Mouse (Mus musculus) testis, postnatal 14 days (tissue): Measurements from ENCODE around the gene Adgra3.

ENCODE experiments used
- DNase-seq: peaks from one replicate; pipeline ENCODE4 v3.0.0; 2021; ENCODE audit warnings: low spot score

Adgra3 gene

GRCm38 (mm10) chr5:50058421-50059286 lies at the start of gene Adgra3:
Gene Adgra3 (minus strand): TSS chr5:50059006.
- peak; percentile 86 for DNase-seq

GRCm38 (mm10) chr5:50083441-50083840 lies 24.6 kb upstream of the Adgra3 start:
- DNase-seq: no peak

DNA sequence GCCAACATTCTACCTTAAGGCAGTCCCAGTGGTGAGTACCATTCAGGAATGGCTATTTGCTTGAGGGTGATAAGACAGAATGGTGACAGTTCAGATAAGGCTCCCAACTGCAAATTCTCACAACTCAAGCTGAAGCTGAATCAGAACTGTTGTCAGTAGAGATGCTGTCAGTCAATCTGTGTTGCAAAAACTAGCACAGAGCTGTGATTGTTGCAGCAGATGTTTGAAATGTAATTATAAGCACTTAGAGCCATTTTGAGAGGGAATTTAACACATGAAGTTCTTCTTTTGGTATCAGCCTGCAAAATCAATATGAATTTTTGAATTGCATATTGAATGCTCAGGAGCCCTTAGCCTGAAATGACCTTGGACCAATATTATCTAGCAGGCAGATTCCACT lies 15.4 kb upstream of the Adgra3 start:
- no peak for DNase-seq

DNA sequence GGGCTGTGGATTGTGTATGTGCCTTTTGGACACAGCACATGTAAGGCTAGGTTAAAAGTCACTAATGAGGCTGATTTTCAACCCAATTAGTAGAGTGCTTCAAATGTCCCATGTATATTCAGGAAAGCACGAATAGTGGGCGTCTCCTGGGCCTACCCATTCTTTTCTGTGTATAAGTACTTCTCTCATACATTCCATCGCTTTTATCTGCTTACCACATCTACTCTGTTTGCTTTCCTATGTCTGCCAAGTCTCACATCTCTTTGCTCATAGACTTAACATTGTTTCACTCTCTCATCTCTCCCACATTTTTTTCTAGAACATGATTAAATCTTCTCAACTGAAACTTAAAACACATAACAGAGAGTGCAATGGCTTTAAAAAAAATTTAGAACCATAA lies 5.4 kb upstream of the Adgra3 start:
- DNase-seq: no peak

GRCm38 (mm10) chr5:50059586-50059985 lies 780 bp upstream of the Adgra3 start:
- DNase-seq: peak; percentile 16

DNA sequence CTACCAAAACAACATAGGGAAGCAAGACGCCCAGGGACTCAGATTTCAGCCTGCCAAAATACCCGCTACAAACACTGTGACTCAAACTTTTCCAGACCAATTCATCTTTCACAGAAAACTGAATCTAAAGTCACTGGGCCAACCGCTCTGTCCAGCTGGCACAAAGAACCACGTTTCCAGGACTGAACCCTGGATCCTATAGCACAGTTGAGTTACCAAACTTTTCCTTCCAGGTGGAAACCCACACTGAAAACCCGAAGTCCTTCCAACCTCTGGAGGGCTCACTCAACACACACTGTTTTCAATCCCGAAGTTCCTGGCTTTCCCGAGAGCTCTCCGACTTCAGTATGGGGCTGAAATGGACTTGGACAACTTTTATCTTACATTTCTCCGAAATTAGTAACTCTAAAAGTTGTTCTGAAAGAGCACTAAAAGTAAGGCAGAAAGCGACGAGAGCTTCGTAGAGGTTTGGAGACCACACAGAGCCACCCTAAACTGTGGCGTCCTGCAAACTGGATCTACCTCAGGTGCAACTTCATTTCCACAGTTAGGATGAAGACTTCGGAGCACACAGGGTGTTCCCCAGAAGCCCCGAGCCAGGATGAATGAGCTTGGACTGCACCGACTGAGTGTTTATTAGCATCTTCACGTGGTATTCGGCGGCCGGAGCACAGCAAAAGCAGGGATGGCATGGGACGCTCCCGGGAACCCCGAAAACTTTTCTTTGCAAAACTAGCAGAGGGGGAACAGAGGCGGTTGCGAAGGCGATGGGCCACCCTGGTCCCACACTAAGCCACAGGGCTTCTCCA lies 990 bp downstream of the Adgra3 start:
- no peak for DNase-seq

DNA sequence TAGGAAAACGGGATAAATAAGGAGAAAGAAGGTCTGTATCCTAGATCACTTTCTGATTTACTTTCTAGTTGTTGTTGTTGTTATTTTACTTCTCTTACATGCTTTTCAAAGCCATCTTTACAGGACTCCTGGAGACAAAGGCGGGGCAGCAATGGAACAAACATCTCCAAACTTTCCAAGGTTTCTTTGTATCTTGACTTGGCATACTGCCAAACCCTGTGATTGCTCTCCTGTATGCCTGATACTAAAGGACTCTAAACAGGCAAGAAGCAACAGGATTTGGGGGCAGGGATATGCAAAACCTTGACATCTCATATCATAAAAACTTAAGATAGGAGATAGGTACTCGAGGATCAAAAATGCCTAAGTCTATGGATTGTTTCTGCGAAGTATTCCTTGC lies 6.3 kb downstream of the Adgra3 start:
- peak; percentile 20 for DNase-seq

DNA sequence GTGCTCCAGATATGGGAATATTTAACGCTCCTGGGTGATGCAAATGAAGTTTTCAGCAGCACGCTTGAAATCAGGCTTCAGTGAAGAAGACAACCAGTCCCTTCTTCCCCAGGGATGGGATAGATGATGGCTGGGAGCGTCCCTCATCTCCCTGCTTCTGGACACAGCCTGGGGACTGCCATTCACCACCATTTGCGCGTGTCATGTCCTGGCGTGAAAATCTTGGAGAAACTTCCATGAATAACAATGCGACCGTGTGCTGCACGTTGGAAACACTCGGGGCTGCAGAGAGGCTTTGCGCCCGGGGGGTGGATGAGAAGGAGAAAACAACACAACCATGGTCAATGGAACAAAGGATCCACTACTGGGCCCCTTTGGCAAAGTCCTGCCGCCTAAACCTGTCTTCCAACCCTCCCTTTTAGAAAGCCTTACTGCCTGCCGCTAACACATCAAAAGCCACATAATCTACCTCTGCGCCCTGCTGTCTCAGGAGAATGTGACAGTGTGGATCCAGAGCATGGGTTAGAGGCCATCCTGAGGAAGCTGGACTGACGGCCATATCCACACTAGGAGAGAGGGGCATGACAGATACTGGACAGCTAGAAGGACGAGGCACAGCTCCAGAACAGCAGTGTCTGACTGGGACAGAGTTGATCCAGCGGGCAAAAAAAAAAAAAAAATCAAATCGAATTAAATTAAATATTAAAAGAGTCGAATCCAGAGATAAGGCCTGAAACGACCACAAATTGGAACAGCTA lies 8.0 kb downstream of the Adgra3 start:
- DNase-seq: no peak

- DNase-seq: no peak
Observed at GRCm38 (mm10) chr5:50050037-50050436, 8.8 kb downstream of the Adgra3 start.

DNA sequence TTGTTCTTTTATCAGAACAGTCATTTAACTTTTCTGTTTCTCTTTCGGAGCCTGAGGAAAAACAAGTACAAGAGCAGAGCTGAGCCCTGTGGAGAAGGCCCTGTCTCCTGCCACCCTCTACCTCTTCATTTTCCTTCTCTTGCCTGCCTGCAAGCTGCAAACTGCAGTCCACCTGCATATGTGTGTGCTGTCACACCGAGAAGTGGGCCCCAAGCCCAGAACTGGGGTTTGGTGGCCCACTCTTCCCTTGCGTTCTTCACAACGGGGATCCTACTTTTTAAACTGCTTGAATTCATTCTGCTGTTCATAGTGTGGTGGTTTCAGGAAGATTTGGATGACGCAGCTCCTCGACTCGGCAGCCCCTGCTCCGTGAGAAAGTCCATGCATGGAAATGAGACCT lies 9.3 kb downstream of the Adgra3 start:
- no peak for DNase-seq

DNA sequence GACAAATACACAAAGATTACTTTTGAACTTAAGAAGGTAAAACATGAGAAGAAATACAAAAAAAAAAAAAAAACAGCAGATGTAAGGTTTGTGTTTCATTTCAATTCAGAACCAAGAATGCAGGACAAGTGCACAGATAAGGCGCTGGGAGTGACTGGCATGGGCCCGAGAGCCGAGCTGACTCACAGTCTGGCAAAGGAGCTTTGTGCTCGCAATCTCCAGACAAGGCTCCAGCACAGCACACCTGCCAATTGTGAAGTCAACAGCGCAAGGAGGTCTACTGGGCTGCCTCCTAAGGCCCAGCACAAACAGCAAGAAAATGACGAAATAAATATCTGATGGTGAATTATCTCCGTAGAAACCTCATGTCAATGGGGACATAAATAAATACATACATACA lies 9.8 kb downstream of the Adgra3 start:
- DNase-seq: peak; percentile 69

DNA sequence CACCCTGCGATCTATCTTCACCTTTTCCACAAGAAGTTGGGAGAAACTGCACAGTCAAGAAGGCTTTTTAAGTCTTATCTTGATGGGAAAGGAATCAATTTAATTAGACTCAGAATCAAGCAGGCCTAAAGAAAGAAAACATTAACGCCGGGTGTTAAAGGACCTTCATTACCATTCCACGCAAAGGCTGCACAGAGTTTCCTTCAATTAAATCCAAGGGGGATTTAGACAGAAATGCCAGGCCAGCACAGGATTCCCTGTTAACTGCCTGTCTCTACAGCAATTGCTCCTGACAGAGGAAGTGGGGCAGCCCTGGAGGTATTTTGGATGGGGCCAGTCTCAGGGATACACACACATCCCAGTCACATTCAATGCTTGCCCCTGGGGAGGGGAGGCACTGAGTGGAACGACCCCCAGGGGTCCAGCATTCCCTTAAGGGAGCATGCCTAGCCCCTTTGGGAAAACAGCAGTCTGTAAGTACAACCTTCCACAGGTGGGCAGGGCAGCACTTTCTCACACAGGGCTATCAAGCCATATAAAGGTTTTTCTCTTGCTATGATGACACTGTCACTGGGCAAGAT lies 10.4 kb downstream of the Adgra3 start:
- no peak for DNase-seq

- no peak for DNase-seq
Observed at GRCm38 (mm10) chr5:50045180-50045579, 13.6 kb downstream of the Adgra3 start.

- DNase-seq: no peak
Observed at GRCm38 (mm10) chr5:50043677-50044076, 15.1 kb downstream of the Adgra3 start.

- DNase-seq: no peak
Observed at GRCm38 (mm10) chr5:50042274-50042943, 16.4 kb downstream of the Adgra3 start.

GRCm38 (mm10) chr5:50039521-50039920 lies 19.3 kb downstream of the Adgra3 start:
- DNase-seq: no peak

DNA sequence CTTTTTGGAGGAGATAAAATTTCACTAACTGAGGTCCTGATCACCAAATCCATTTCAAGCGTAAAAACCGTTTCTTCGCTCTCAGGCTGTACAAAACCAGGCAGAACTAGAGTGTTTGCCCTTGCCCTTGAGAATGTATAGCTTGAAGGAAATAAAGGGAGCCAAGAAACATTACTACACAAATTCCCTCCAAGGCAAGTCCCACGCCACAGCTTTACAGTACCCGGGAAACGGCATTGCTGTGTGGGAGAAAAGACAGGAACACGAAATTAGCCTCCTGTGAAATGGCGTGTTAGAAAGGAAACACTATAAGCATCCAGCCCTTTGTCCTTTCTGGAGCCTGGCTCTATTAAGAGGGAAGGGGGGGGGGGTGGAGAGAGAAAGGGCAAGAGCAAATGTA lies 21.1 kb downstream of the Adgra3 start:
- DNase-seq: no peak

GRCm38 (mm10) chr5:50034900-50035514 lies 23.8 kb downstream of the Adgra3 start:
- no peak for DNase-seq

DNA sequence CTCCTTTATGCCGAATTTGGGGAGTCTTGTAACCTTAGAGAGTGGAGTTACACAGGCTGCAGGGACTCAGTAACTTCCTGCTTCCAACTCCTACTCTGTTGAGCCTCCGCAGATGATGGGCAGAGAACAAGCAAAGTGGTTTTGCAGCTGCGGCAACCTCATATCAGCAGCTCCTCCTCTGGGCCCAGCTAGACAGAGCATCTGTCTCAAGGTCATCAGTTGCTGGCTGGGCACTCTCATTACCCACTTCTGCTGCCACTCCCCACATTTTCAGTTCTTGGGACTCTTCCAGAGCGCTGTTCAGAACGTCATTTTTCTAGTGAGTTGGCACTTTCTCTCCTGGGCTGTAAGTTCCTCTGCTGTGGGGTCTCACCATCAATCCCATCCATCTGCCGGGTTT lies 24.6 kb downstream of the Adgra3 start:
- DNase-seq: peak; percentile 52

- no peak for DNase-seq
Observed at GRCm38 (mm10) chr5:50033660-50034059, 25.1 kb downstream of the Adgra3 start.

DNA sequence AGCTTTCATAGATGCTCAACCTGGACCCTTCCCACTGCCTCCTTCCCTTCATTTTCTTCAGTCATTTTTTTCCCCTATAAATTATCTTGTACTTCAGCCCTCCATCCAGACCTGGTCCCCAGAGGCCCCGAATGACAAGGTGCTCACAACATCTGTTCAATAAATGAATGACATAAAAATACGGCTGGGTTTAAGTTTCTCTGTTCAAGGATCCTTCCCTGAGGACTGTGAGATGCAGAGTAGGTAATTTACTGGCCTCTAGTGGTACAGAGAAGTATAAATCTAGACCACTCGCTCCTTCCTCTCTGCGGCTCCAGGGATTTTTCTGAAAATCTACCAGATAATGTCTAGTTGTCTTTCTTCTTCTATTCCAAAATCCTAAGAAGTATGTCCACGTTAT lies 26.5 kb downstream of the Adgra3 start:
- no peak for DNase-seq
